ENCODE assay signal across 10 mouse cellular contexts in genomic region chr11:32141034-32141433, GRCm38 (mm10). TPM values are rescaled to one million over a fixed set of nuclear protein-coding genes. Genes with fewer than 3 reads are reported as not detected.
DNase-seq lines count a peak whose midpoint lies in the region; TF ChIP-seq lines count a peak whose summit lies in the region.
"Had no signal": no experiment of that assay in that cellular context is flagged by ENCODE, and none has a peak within 500 bp of the region (broad histone marks: within the 10 kb centered on the region; RNA-seq: fewer than 3 reads in every experiment).

No protein-coding gene starts in this region.

- peak; percentile 96 for TF ChIP-seq CTCF in layer of hippocampus, adult 2 months (conservative IDR thresholded peaks at IDR 0.05)

- DNase-seq in layer of hippocampus, adult 2 months (ENCODE audit: low spot score in 2 of 2) = peak in 1 of 2 experiments; percentile 81
- no peak for DNase-seq in layer of hippocampus, adult 9-10 months (ENCODE audit: low spot score)
- peak; percentile 54 to 71 for DNase-seq in adrenal gland, adult 18-20 months (ENCODE audit: low spot score in 2 of 2)
- peak; percentile 87 for DNase-seq in embryo, embryonic 10.5 days (ENCODE audit: low spot score)
- DNase-seq in heart, adult 9 months (ENCODE audit: low spot score in 2 of 2) = peak; percentile 6 to 21
- peak; percentile 83 for DNase-seq in limb, embryonic 10.5 days (ENCODE audit: low spot score)
- DNase-seq in natural killer cell, adult 2 months (ENCODE audit: low spot score in 2 of 2) = peak; percentile 48 to 66
- peak; percentile 66 to 78 for DNase-seq in thymus, adult 18-20 months

- H3K27ac ChIP-seq in layer of hippocampus, adult 2 months = peak overlapping the region; percentile 77; the same call in 1 of the 2 replicates
- no peak overlapping the region for H3K27ac ChIP-seq in limb, embryonic 10.5 days
- H3K27ac ChIP-seq: embryonic facial prominence, embryonic 12.5 days; limb, embryonic 15.5 days had no signal

- peaks cover 33% of the 10 kb centered on the region for H3K4me1 ChIP-seq in limb, embryonic 10.5 days

- H3K4me3 ChIP-seq in layer of hippocampus, adult 2 months = no peak overlapping the region
- H3K4me3 ChIP-seq in limb, embryonic 10.5 days = no peak overlapping the region
- H3K4me3 ChIP-seq: embryonic facial prominence, embryonic 12.5 days; limb, embryonic 15.5 days had no signal

- no peaks in the 10 kb centered on the region for H3K36me3 ChIP-seq in limb, embryonic 10.5 days
- H3K36me3 ChIP-seq: embryonic facial prominence, embryonic 12.5 days; limb, embryonic 15.5 days had no signal

- H3K27me3 ChIP-seq in limb, embryonic 10.5 days (ENCODE audit: low read depth, poor library complexity, severe bottlenecking) = 0 out of 2 replicates have a peak, but pooled peaks cover 11% of the 10 kb centered on the region
- H3K27me3 ChIP-seq: embryonic facial prominence, embryonic 12.5 days; limb, embryonic 15.5 days had no signal

- no peaks in the 10 kb centered on the region for H3K9me3 ChIP-seq in limb, embryonic 10.5 days (replicated peaks)
- H3K9me3 ChIP-seq: embryonic facial prominence, embryonic 12.5 days; limb, embryonic 15.5 days had no signal

- 15% methylated on average over 2 of the region's 2 CpGs for WGBS in limb, embryonic 10.5 days

RNA-seq across cellular contexts. Expression of gene Il9r, which starts 59.0 kb away (rescaled TPM):
- total RNA-seq in layer of hippocampus, adult 2 months (2021) = not detected
- under 1 TPM; 0.10 to 0.32 TPM for total RNA-seq in adrenal gland, adult 18-20 months (2021)
- not detected in 2 replicates for polyA plus RNA-seq in limb, embryonic 10.5 days (2016; fragmentation: Nextera tagmentation; extraction: Ambion mirVana)
- polyA plus RNA-seq: embryonic facial prominence, embryonic 12.5 days had no signal
